Mouse (Mus musculus) kidney, adult 2 months (tissue): ENCODE data around the gene Slc39a2.

Experiments used
- CTCF ChIP-seq: fragments of 200-500 bp; conservative IDR thresholded peaks from 2 replicates; pipeline ENCODE4 v1.5.1; 2011; ENCODE audit warnings: low read depth, mild to moderate bottlenecking, control low read depth, low read length, moderate library complexity, mixed read lengths; ENCODE audit not compliant: insufficient read depth, insufficient read length
- POLR2A ChIP-seq: fragments of 200-500 bp; IDR thresholded peaks from one replicate; pipeline ENCODE4 v1.6.1; 2011; ENCODE audit warnings: low read depth, low read length, control low read depth

DNA sequence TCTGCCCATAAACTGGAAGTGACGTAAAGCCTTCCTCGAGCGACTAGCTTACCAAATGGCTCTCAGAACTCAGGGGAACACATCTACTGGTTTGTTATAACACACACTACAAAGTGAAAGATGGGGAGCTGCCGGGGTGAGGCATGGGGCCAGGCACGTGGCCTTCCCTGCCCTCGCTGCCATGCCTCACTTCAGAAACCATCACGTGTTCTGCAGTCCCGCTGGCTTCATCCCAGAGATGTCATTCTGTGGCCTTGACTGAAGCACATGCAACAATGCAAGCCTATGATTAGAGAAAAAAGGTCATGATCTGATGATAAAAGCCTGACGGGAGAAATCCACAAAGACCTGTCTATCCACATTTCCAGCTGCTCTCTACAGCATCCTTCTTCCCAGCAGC is 20.9 kb upstream of the Slc39a2 start:
- TF ChIP-seq CTCF (no peak), POLR2A (no peak)
